Mouse (Mus musculus) thymus, postnatal 25 days (tissue): ENCODE measurements at regions not wholly inside any gene's neighbourhood (a gene's known extent, or its start where the extent isn't known, plus 50 kb on each side); places are given as distances from the start of the nearest gene placed in this dataset.

ENCODE experiments used
- DNase-seq: peaks from one replicate; pipeline ENCODE4 v3.0.0; 2022

DNA sequence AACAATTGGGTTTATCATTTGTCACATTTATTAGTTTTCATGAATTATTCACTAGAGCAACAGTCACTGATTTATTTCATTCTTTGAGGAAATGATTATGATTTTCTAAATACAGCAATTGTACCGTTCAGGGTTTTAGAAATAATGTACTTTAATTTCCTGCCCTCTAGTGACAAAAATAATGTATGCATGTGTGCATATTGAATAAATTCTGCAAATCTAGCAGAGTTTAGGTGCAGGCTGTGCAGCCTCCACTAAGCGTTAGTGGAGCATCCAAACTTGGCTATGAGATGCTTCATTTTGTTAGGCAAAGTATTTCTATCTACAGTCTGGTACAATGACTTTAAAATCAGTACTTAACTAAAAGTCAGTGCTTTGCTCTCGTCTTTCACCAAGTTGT is 642.1 kb upstream of the A830018L16Rik start:
- no peak for DNase-seq

GRCm38 (mm10) chr1:10794074-10794783 is 619.7 kb upstream of the A830018L16Rik start:
- DNase-seq, result no peak

GRCm38 (mm10) chr1:10835653-10836415 is 578.1 kb upstream of the A830018L16Rik start:
- DNase-seq, result no peak

DNA sequence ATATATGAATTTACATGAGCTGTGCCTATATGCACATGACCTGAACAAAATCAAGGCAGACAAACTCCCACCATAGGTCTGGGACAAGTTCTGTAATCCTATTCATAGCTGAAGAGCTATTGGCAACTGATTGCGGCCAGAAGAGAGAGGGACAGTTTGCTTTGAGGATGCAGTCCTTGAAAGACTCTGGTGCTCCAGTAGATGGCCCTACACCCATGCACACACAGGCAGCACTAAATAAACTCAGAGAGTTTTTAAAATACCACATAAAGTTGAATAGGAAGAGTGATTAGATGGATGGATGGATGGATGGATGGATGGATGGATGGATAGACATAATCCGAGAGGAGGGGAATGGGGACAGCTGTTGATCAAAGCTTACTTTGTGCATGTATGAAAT is 576.7 kb upstream of the A830018L16Rik start:
- no peak for DNase-seq

DNA sequence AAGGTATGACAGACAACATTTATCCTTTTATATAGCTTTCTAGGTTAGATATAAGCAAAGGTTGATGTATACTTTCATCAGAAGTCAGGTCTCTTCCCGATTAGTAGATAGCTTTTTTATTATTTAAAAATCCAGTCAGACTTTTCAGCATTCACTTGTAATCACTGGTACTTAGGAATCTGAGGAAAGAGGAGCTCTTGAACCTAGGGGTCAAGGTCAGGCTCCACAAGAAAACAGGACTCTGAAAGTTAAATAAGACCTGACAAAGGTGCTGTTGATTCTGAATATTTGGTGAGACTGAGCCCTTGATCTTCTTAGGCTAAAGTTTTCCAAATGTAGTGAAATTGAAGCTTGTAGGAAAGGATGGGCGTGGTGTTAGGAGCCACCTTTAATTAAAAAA is 561.0 kb upstream of the A830018L16Rik start:
- no peak for DNase-seq

DNA sequence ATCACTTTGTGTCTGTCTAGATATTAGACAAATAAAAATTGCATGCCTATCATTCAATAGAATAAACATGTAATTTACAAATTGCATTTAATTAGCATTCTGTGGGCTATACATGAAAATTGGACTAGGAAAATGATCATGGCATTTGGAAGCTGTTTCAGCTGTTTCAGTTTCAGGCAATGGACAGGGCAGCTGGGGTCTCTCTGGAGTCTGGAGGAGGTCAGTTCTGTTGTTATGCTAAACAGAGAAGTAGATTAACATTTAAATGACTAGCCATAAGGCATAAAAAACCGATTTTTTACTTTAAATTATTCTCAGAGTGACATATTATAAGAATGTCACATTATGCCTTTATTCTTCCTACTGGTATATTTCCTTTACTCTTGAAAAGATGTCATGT is 559.4 kb upstream of the A830018L16Rik start:
- DNase-seq, result no peak

- DNase-seq, result no peak
Observed at GRCm38 (mm10) chr1:10871163-10871853, 542.6 kb upstream of the A830018L16Rik start.

GRCm38 (mm10) chr1:10872266-10872665 is 541.6 kb upstream of the A830018L16Rik start:
- DNase-seq, result no peak

DNA sequence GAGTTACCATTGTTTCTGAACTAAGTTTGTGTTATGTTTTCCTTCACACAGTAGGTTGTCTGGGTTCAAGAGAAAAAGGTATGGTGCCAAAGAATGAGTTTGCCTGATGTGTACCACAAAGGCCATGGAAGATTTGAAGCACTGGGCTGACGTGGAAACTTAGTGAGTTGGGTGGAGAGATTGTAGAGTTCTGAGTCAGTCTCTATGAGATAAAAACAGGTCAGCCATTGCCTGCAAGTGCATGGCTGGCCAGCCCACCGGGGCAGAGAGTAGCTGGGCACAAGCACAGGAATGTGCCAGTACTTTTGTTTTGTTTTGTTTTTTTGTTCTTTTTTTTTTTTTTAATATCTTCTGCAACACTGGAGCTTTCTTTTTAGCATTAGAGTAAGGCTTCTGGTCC is 541.2 kb upstream of the A830018L16Rik start:
- no peak for DNase-seq

DNA sequence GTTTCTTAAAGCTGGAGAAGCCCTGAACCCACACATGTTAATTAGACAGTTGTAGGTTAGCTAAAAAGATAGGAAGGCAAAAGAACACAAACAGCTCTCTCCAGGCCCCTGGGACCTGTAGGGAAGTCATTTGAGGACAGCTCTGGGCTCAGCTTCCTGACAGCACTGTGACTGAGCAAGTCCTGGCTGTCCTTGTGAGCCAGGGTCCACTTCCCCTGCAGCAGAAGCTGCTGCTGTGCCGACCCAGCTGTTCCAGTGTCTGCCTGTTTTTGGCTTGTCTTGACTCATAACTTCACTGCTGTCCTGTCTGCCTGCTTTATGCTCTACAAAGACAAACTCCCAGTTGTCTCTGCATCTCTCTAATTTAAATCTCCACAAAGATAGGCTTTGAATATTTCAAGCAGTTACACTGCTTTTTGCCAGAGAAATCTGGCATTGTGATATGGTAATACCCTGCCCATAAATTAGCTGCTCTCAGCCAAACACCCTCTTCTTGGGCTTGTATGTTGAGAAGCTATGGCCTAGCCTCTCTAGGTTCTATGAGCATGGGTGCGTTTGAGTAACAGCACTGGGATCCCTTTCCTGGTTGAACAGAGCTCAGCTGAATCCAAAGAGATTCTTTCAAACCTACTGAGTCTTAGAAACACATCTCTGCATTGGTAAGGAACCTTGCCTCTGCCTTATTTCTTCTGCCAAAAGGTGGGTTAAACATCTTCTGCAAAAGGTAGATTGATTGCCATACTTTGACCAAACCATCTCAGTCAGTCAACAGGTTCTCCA is 536.3 kb upstream of the A830018L16Rik start:
- DNase-seq, result no peak

DNA sequence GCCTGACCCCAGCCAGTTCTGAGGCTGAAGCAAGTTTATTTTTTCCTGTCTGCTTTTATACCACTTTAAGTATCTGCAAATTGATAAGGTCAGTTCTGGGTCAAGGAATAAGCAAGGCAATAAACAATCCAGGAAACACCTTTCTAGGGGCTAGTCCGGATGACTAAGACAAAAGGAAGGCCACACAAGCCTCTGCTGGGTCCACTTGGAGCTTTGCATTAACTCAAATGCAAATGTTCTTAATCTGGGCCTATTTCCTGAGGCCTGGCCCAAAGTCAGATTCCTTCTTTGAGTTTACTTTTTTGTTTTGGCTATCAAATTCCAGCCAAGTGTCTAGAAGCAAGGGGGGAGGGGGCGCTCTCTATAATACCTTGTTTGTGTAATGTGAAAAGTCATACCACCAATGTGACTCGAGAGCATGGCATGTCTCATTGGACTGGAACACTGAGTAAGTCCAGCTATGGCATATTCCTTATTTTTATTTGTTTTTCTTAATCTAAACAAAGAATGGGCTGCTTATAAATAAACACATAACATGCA is 535.6 kb upstream of the A830018L16Rik start:
- DNase-seq, result no peak

- DNase-seq, result peak; percentile 2
Observed at GRCm38 (mm10) chr1:10880026-10880727, 533.7 kb upstream of the A830018L16Rik start.

- no peak for DNase-seq
Observed at GRCm38 (mm10) chr1:10898806-10899205, 515.1 kb upstream of the A830018L16Rik start.

GRCm38 (mm10) chr1:10902721-10903120 is 511.2 kb upstream of the A830018L16Rik start:
- no peak for DNase-seq

DNA sequence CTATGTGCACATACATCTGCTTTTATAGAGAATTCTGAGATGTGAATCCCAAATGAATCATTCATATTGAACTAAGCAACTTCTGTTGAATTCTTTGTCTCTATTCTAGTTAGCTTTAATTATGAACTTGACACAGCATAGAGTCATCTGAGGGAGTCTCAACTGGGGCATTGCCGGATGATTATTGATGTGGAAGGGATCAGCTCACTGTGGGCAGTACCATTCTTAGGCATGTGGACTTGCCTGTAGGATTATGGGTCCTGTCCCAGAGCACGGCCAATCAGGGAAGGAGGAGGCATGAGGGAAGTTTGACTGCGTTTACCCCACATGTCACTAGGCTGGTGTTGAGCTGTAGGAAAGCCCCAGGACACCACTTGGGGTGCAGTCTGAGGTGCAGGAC is 493.9 kb upstream of the A830018L16Rik start:
- no peak for DNase-seq

GRCm38 (mm10) chr1:10932378-10933077 is 481.4 kb upstream of the A830018L16Rik start:
- no peak for DNase-seq

- DNase-seq, result no peak
Observed at GRCm38 (mm10) chr1:10933206-10933605, 480.7 kb upstream of the A830018L16Rik start.

DNA sequence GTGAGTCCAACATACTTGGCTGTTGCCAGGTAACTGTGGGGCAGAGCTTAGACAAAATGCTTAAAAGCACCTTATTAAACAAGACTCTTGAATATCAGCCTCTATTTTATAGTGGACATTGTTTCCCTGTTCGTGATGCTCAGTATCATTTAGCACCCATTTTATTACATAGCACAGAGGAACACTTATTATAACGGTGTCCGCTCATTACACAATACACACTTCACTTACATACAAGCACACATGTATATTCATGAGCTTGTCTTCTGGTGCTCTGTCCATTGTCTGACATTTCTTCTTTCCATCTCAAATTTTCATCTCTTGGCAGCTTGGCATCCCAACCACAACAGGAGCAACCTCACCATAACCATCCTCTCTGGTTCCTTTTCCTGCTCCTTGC is 475.5 kb upstream of the A830018L16Rik start:
- no peak for DNase-seq

DNA sequence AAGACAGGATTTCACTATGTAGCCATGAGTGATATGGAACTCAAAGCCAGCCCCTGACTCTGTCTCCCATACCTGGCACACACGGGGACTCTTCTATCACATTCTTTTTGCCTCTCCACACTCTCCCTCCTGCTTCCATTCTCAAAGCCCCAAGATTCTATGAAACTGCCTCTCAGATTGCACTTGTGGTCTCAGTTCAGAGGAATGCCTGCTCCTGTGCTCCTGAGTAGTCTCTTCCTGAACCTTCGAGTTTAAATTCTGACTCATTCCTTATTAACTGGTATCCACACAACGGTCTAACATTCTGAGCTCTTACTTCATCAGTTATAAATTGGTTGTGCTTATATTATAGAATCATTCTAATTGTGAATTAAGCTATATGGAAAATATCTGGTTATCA is 473.6 kb upstream of the A830018L16Rik start:
- no peak for DNase-seq

DNA sequence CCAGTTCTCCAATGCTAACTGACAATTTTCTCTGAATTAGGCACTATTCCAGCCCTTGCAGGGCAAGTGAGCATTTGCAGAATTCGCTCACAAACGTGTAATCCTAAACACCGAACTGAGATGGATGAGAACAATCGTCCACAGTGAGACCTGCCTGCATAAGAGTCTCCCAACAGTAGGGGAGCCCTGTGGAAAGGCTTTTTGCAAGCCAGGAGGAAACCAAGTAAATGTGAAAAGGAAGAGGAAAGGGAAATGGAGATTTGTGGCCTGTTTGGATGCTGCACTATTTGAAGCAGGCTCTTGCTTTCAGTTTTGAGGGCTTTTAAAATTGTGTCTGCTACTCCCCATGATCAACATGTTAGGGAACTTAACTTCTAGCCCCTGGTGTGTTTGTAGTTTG is 470.9 kb upstream of the A830018L16Rik start:
- DNase-seq, result no peak
